Mouse (Mus musculus) C2C12 (cell line): ENCODE measurements at regions not wholly inside any gene's neighbourhood (a gene's known extent, or its start where the extent isn't known, plus 50 kb on each side); places are given as distances from the start of the nearest gene placed in this dataset.

ENCODE experiments used
- H3K27me3 ChIP-seq: one replicate; pipeline ENCODE4 v1.6.1; 2011; ENCODE audit not compliant: control insufficient read depth, insufficient read depth, insufficient read length
- H3K36me3 ChIP-seq: one replicate; pipeline ENCODE4 v1.6.1; 2011; ENCODE audit not compliant: control insufficient read depth, insufficient read depth
- H3K4me3 ChIP-seq: one replicate; pipeline ENCODE4 v1.5.1; 2011; ENCODE audit warnings: mild to moderate bottlenecking, control low read depth; ENCODE audit not compliant: poor library complexity, insufficient read depth, severe bottlenecking
- H3K79me2 ChIP-seq: one replicate; pipeline ENCODE4 v1.6.1; 2011; ENCODE audit not compliant: control insufficient read depth, insufficient read depth
- H3K79me3 ChIP-seq: one replicate; pipeline ENCODE4 v1.6.1; 2011; ENCODE audit warnings: low read depth, control low read depth
- H3ac ChIP-seq: one replicate; pipeline ENCODE3; 2011; ENCODE audit warnings: low read depth; ENCODE audit not compliant: control insufficient read depth, insufficient read length
- CEBPB ChIP-seq: IDR thresholded peaks from one replicate; pipeline ENCODE4 v1.6.1; 2011; ENCODE audit warnings: low read depth, mild to moderate bottlenecking, control low read depth, moderate library complexity
- CTCF ChIP-seq: IDR thresholded peaks from one replicate; pipeline ENCODE4 v1.5.1; 2011; ENCODE audit not compliant: control insufficient read depth, insufficient read depth, insufficient read length
- FOSL1 ChIP-seq: IDR thresholded peaks from one replicate; pipeline ENCODE4 v1.8.0; 2011; ENCODE audit warnings: mild to moderate bottlenecking, low read length; ENCODE audit not compliant: poor library complexity, insufficient read depth, severe bottlenecking
- MAX ChIP-seq: IDR thresholded peaks from one replicate; pipeline ENCODE4 v1.6.1; 2011; ENCODE audit warnings: mild to moderate bottlenecking, control low read depth
- MYOD1 ChIP-seq: IDR thresholded peaks from one replicate; pipeline ENCODE4 v1.6.1; 2011; ENCODE audit warnings: low read depth; ENCODE audit not compliant: control insufficient read depth, insufficient read length
- MYOG ChIP-seq: IDR thresholded peaks from one replicate; pipeline ENCODE4 v1.6.1; 2011; ENCODE audit not compliant: control insufficient read depth, insufficient read length; ENCODE audit errors: extremely low read depth
- USF1 ChIP-seq: IDR thresholded peaks from one replicate; pipeline ENCODE4 v1.6.1; 2011; ENCODE audit warnings: low read depth, mild to moderate bottlenecking, control low read depth, moderate library complexity

- TF ChIP-seq CTCF (no peak), USF1 (no peak), MAX (no peak), CEBPB (no peak), MYOG (no peak), MYOD1 (no peak), FOSL1 (no peak)
- no peaks in the 10 kb centered on the region for H3K79me2 ChIP-seq
- no peak overlapping the region for H3K4me3 ChIP-seq
- H3ac ChIP-seq, result no peak overlapping the region
- no peaks in the 10 kb centered on the region for H3K27me3 ChIP-seq
- H3K79me3 ChIP-seq, result no peaks in the 10 kb centered on the region
- H3K36me3 ChIP-seq, result no peaks in the 10 kb centered on the region
Measured at GRCm38 (mm10) chr1:61099341-61099740, 121.6 kb downstream of the Icos start.

DNA sequence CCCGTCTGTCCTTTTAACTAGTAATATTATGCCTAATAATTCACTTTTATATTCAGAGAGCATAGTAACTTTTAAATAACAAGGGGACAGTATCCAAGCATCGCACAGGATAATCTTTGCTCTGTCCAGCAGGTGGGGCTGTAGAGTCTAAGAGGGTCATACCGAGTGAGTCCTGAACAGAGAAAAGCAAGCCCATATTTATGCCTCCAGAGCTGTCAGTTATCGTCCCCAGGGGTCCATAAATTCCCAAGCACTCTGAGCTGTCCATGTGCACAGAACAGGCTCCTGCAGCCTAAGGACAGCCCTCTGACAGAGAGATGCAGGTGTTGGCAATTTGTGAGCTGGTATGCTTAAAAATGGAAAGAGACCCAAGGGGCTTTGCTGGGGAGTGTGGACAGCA lies 124.0 kb downstream of the Icos start:
- Histone ChIP-seq H3K36me3 (no peaks in the 10 kb centered on the region), H3K79me3 (no peaks in the 10 kb centered on the region), H3ac (no peak overlapping the region), H3K4me3 (no peak overlapping the region), H3K79me2 (no peaks in the 10 kb centered on the region), H3K27me3 (no peaks in the 10 kb centered on the region)
- TF ChIP-seq MYOG, result no peak
- TF ChIP-seq USF1, result no peak
- TF ChIP-seq MYOD1, result no peak
- no peak for TF ChIP-seq MAX
- TF ChIP-seq FOSL1, result no peak
- TF ChIP-seq CTCF, result no peak
- TF ChIP-seq CEBPB, result no peak

GRCm38 (mm10) chr1:61102346-61102745 lies 124.6 kb downstream of the Icos start:
- Histone ChIP-seq H3K27me3 (no peaks in the 10 kb centered on the region), H3K36me3 (no peaks in the 10 kb centered on the region), H3K4me3 (no peak overlapping the region), H3ac (no peak overlapping the region), H3K79me3 (no peaks in the 10 kb centered on the region), H3K79me2 (no peaks in the 10 kb centered on the region)
- TF ChIP-seq FOSL1, result no peak
- no peak for TF ChIP-seq MYOD1
- no peak for TF ChIP-seq CTCF
- TF ChIP-seq MAX, result no peak
- TF ChIP-seq USF1, result no peak
- TF ChIP-seq CEBPB, result no peak
- TF ChIP-seq MYOG, result no peak

DNA sequence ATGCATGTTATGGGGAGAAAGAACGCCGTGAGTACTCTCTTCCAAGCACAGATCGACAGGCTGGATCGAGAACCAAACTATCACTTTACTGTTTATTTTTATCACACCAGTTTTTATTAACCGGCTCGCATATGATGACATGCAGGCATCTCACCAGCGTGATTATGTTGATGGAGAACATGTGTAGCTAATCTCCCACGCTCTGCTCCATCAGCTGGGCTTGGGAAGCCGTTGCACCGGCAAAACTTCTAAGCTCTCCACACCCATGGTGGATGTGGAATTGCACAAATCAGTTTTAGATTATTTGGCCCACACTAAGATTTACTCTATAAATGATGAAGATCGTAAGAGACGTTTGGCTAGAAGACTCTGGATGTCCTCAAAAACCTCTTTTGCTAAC lies 125.9 kb downstream of the Icos start:
- TF ChIP-seq CTCF, result no peak
- no peak for TF ChIP-seq CEBPB
- no peak for TF ChIP-seq MYOD1
- TF ChIP-seq MYOG, result no peak
- no peak for TF ChIP-seq FOSL1
- TF ChIP-seq MAX, result no peak
- no peak for TF ChIP-seq USF1
- H3K36me3 ChIP-seq, result no peaks in the 10 kb centered on the region
- H3K4me3 ChIP-seq, result no peak overlapping the region
- H3K79me2 ChIP-seq, result no peaks in the 10 kb centered on the region
- H3K27me3 ChIP-seq, result no peaks in the 10 kb centered on the region
- H3K79me3 ChIP-seq, result no peaks in the 10 kb centered on the region
- no peak overlapping the region for H3ac ChIP-seq

DNA sequence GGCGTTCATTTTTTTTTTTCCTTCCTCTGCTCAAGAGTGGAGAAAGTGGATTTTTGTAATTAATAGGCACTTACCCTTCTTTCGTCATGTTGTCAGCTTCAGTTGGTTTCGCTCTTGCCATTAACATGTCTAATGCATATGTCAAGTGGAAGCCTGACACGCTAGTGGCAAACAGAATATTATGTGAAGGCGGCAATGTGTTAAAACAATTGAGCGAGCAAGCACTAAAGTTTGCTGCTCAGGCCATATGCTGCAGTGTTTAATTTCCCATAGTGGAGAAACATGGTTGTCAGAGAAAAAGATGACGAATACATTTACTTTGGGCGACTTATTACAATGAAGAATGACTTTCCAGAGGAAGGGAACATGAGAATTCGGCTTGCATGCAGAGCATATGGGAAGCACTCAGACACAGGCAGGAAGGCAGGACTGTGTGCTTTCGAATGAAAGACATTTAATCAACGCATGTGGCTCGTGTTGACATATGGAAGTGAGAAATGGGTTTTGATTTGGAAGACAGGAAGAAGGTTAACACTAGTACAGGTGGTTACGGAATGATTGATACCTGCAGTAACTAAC lies 134.1 kb downstream of the Icos start:
- Histone ChIP-seq H3ac (no peak overlapping the region), H3K79me2 (no peaks in the 10 kb centered on the region), H3K36me3 (no peaks in the 10 kb centered on the region), H3K27me3 (peaks cover 12% of the 10 kb centered on the region), H3K4me3 (no peak overlapping the region), H3K79me3 (no peaks in the 10 kb centered on the region)
- TF ChIP-seq MYOD1 (no peak), USF1 (no peak), MAX (no peak), FOSL1 (no peak), MYOG (no peak), CEBPB (no peak), CTCF (no peak)

DNA sequence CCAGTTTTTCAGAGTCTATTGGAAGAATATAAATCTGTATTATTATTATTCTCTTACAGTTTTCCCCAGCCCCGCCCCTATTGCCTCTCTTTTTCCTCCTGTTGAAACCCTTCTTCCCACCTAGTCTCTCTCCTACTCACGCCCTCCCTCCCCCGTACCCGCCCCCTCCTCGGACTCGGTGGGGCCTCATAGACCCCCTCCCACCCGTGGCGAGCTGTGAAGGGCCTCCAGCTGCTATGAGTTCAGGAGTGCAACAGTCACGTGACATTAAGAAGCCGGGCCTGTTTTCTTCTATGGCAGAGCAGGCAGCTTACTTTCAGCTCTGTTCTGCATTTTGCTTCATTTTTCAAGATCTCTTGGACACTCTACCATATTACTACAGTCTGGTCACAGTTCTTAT lies 139.8 kb downstream of the Icos start:
- H3ac ChIP-seq, result no peak overlapping the region
- no peak overlapping the region for H3K4me3 ChIP-seq
- H3K79me2 ChIP-seq, result no peaks in the 10 kb centered on the region
- H3K79me3 ChIP-seq, result no peaks in the 10 kb centered on the region
- H3K27me3 ChIP-seq, result peaks cover 3% of the 10 kb centered on the region
- no peaks in the 10 kb centered on the region for H3K36me3 ChIP-seq
- TF ChIP-seq USF1 (no peak), CEBPB (no peak), FOSL1 (no peak), MYOG (no peak), MAX (no peak)
